Mouse (Mus musculus) liver, adult 2 months (tissue): ENCODE results near the gene Plekha3. TPM values are rescaled to one million over a fixed set of nuclear protein-coding genes. Genes with fewer than 3 reads are reported as not detected.

Experiments used
- DNase-seq: peaks from one replicate; pipeline ENCODE4 v3.0.0-alpha.2; 2011; ENCODE audit warnings: low read depth, low spot score; ENCODE audit errors: extremely low read depth
- H3K27ac ChIP-seq: fragments of 200-500 bp; replicated peaks from 2 replicates; pipeline ENCODE4 v1.5.1; 2012; ENCODE audit warnings: low read depth, mild to moderate bottlenecking, control low read depth, inconsistent platforms, low read length; ENCODE audit not compliant: insufficient read depth
- H3K27me3 ChIP-seq: fragments of 200-500 bp; 2 replicates; pipeline ENCODE4 v1.6.1; 2012; ENCODE audit warnings: mild to moderate bottlenecking, moderate library complexity, low read length, inconsistent platforms; ENCODE audit not compliant: control insufficient read depth, insufficient read depth
- H3K36me3 ChIP-seq: fragments of 200-500 bp; 2 replicates; pipeline ENCODE4 v1.6.1; 2012; ENCODE audit warnings: low read length, inconsistent platforms; ENCODE audit not compliant: control insufficient read depth, insufficient read depth
- H3K4me1 ChIP-seq: fragments of 200-500 bp; 2 replicates; pipeline ENCODE4 v1.6.1; 2011; ENCODE audit warnings: low read length; ENCODE audit not compliant: control insufficient read depth, insufficient read depth
- H3K4me3 ChIP-seq: fragments of 200-500 bp; 2 replicates; pipeline ENCODE4 v1.5.1; 2011; ENCODE audit warnings: low read depth, mild to moderate bottlenecking, control low read depth, low read length, moderate library complexity; ENCODE audit not compliant: insufficient read depth
- H3K79me2 ChIP-seq: fragments of 200-500 bp; 2 replicates; pipeline ENCODE4 v1.6.1; 2012; ENCODE audit warnings: inconsistent platforms, mild to moderate bottlenecking, low read length, moderate library complexity; ENCODE audit not compliant: control insufficient read depth, insufficient read depth
- H3K9ac ChIP-seq: fragments of 200-500 bp; 2 replicates; pipeline ENCODE4 v1.6.1; 2012; ENCODE audit warnings: low read depth, mild to moderate bottlenecking, control low read depth, inconsistent platforms, low read length
- CTCF ChIP-seq: fragments of 200-500 bp; IDR thresholded peaks from 2 replicates; pipeline ENCODE4 v1.5.1; 2011; ENCODE audit warnings: low read depth, low read length, control low read depth
- POLR2A ChIP-seq: fragments of 200-500 bp; IDR thresholded peaks from 2 replicates; pipeline ENCODE4 v1.6.1; 2011; ENCODE audit warnings: low read length, control low read depth; ENCODE audit not compliant: insufficient read depth; ENCODE audit errors: extremely low read depth
- WGBS: fragments of 180-500 bp; shearing (Covaris S2); methylation state at CpG from one replicate; pipeline ENCODE4 v1.1.7; 2018; 5-methylcytosine and 5-hydroxymethylcytosine counted together
- polyA plus RNA-seq: library from polyadenylated mRNA; depleted of rRNA; stranded (reverse); fragments of >200 nt; gene quantifications from 2 replicates; pipeline ENCODE4 v1.2.3, GENCODE M21; 2012; rRNA removed
- total RNA-seq: library from RNA; depleted of rRNA; stranded (reverse); fragments of >200 nt; gene quantifications from 2 replicates; pipeline ENCODE4 v1.2.3, GENCODE M21; 2014; rRNA removed

Plekha3 gene
- total and polyA plus RNA-seq, 2 experiments: 7.4 to 14.3 TPM

GRCm38 (mm10) chr2:76719650-76720049 lies 44.6 kb downstream of the Plekha3 start:
- no peak for DNase-seq
- TF ChIP-seq CTCF (no peak), POLR2A (no peak)
- 96% methylated on average over 14 of the region's 14 CpGs for WGBS
- Histone ChIP-seq H3K27ac (no peak overlapping the region), H3K4me3 (no peak overlapping the region), H3K36me3 (no peaks in the 10 kb centered on the region; the same call in 1 of the 2 replicates), H3K9ac (no peak overlapping the region), H3K27me3 (no peaks in the 10 kb centered on the region), H3K4me1 (no peaks in the 10 kb centered on the region), H3K79me2 (no peaks in the 10 kb centered on the region)

Other genes starting within 250 kb of the Plekha3 start
- 24.8 and 26.9 TPM in 2 replicates for gene Prkra, start 27.3 kb upstream of the Plekha3 start, total RNA-seq
- 11.2 and 12.0 TPM in 2 replicates for gene Prkra, start 27.3 kb upstream of the Plekha3 start, polyA plus RNA-seq
- gene Pjvk, start 26.8 kb upstream of the Plekha3 start, total RNA-seq: not detected in 2 replicates
- not detected in 2 replicates for gene Pjvk, start 26.8 kb upstream of the Plekha3 start, polyA plus RNA-seq
- 4.4 and 9.5 TPM in 2 replicates for gene Fkbp7, start 2.2 kb upstream of the Plekha3 start, total RNA-seq
- 0.71 and 1.1 TPM in 2 replicates for gene Fkbp7, start 2.2 kb upstream of the Plekha3 start, polyA plus RNA-seq